Mouse (Mus musculus) limb, embryonic 12.5 days (tissue): ENCODE measurements at regions not wholly inside any gene's neighbourhood (a gene's known extent, or its start where the extent isn't known, plus 50 kb on each side); places are given as distances from the start of the nearest gene placed in this dataset.

ENCODE experiments used
- ATAC-seq: fragments of 200-750 bp; cut with Nextera tagmentation; 2 replicates; pipeline ENCODE4 v1.8.0; 2017; ENCODE audit warnings: low read depth, moderate TSS enrichment; ENCODE audit not compliant: insufficient number of reproducible peaks, insufficient read depth, low FRiP score, low TSS enrichment
- H3K27ac ChIP-seq: fragments of 300-500 bp; sonication (generic); 2 replicates; pipeline ENCODE4 v1.5.1; 2016; ENCODE audit warnings: mild to moderate bottlenecking, moderate library complexity
- H3K27me3 ChIP-seq: fragments of 300-500 bp; sonication (generic); 2 replicates; pipeline ENCODE4 v1.6.1; 2016; ENCODE audit warnings: mild to moderate bottlenecking, moderate library complexity
- H3K36me3 ChIP-seq: fragments of 300-500 bp; sonication (generic); 2 replicates; pipeline ENCODE4 v1.6.1; 2016; ENCODE audit warnings: mild to moderate bottlenecking, moderate library complexity
- H3K4me1 ChIP-seq: fragments of 300-500 bp; sonication (generic); replicated peaks from 2 replicates; pipeline ENCODE4 v1.6.1; 2016
- H3K4me2 ChIP-seq: fragments of 300-500 bp; sonication (generic); 2 replicates; pipeline ENCODE4 v1.6.1; 2016; ENCODE audit warnings: mild to moderate bottlenecking, moderate library complexity
- H3K4me3 ChIP-seq: fragments of 300-500 bp; sonication (generic); replicated peaks from 2 replicates; pipeline ENCODE4 v1.5.1; 2016; ENCODE audit warnings: mild to moderate bottlenecking
- H3K9ac ChIP-seq: fragments of 300-500 bp; sonication (generic); replicated peaks from 2 replicates; pipeline ENCODE4 v1.6.1; 2016; ENCODE audit warnings: mild to moderate bottlenecking, moderate library complexity
- H3K9me3 ChIP-seq: fragments of 300-500 bp; sonication (generic); 2 replicates; pipeline ENCODE4 v1.6.1; 2016; ENCODE audit warnings: mild to moderate bottlenecking, moderate library complexity
- WGBS: fragments of 180-500 bp; shearing (Covaris S2); methylation state at CpG from one replicate; pipeline ENCODE4 v1.1.7; 2016; 5-methylcytosine and 5-hydroxymethylcytosine counted together

- Histone ChIP-seq H3K4me3 (no peak overlapping the region), H3K4me1 (peaks cover 25% of the 10 kb centered on the region), H3K27me3 (no peaks in the 10 kb centered on the region), H3K27ac (no peak overlapping the region), H3K4me2 (0 out of 2 replicates have a peak overlapping the region, but pooled peaks have one; percentile 10), H3K36me3 (no peaks in the 10 kb centered on the region), H3K9me3 (no peaks in the 10 kb centered on the region), H3K9ac (no peak overlapping the region)
- peak; percentile 58; the same call in 1 of the 2 replicates for ATAC-seq
- 24% methylated on average over 4 of the region's 4 CpGs for WGBS
These were observed 79.7 kb upstream of the Gpc1 start for GRCm38 (mm10) chr1:92751700-92752136.

- Histone ChIP-seq H3K4me2 (no peak overlapping the region), H3K27ac (no peak overlapping the region), H3K9me3 (no peaks in the 10 kb centered on the region), H3K4me1 (peaks cover 14% of the 10 kb centered on the region), H3K36me3 (no peaks in the 10 kb centered on the region), H3K9ac (no peak overlapping the region), H3K4me3 (no peak overlapping the region), H3K27me3 (no peaks in the 10 kb centered on the region)
- no peak for ATAC-seq
- 67% methylated on average over 7 of the region's 7 CpGs for WGBS
These were observed 82.0 kb upstream of the Gpc1 start for GRCm38 (mm10) chr1:92749475-92749874.

- no peak overlapping the region for H3K4me3 ChIP-seq
- H3K27ac ChIP-seq: no peak overlapping the region
- H3K4me1 ChIP-seq: no peaks in the 10 kb centered on the region
- H3K9ac ChIP-seq: no peak overlapping the region
- H3K36me3 ChIP-seq: no peaks in the 10 kb centered on the region
- no peak for ATAC-seq
- no peaks in the 10 kb centered on the region for H3K27me3 ChIP-seq
- no peak overlapping the region for H3K4me2 ChIP-seq
- no peaks in the 10 kb centered on the region for H3K9me3 ChIP-seq
- 79% methylated on average over 5 of the region's 5 CpGs for WGBS
These were observed 86.2 kb upstream of the Gpc1 start for GRCm38 (mm10) chr1:92745284-92745683.

- no peaks in the 10 kb centered on the region for H3K4me1 ChIP-seq
- WGBS: 63% methylated on average over 9 of the region's 9 CpGs
- H3K27me3 ChIP-seq: no peaks in the 10 kb centered on the region
- H3K9me3 ChIP-seq: no peaks in the 10 kb centered on the region
- H3K4me3 ChIP-seq: no peak overlapping the region
- ATAC-seq: no peak
- H3K4me2 ChIP-seq: no peak overlapping the region
- no peak overlapping the region for H3K27ac ChIP-seq
- no peak overlapping the region for H3K9ac ChIP-seq
- no peaks in the 10 kb centered on the region for H3K36me3 ChIP-seq
These were observed 86.8 kb upstream of the Gpc1 start for GRCm38 (mm10) chr1:92744528-92745241.

GRCm38 (mm10) chr1:92742881-92743621 lies 88.4 kb upstream of the Gpc1 start:
- no peak overlapping the region for H3K9ac ChIP-seq
- no peaks in the 10 kb centered on the region for H3K36me3 ChIP-seq
- 67% methylated on average over 4 of the region's 4 CpGs for WGBS
- H3K4me1 ChIP-seq: no peaks in the 10 kb centered on the region
- no peak overlapping the region for H3K4me3 ChIP-seq
- no peaks in the 10 kb centered on the region for H3K9me3 ChIP-seq
- H3K4me2 ChIP-seq: no peak overlapping the region
- no peak overlapping the region for H3K27ac ChIP-seq
- no peak for ATAC-seq
- H3K27me3 ChIP-seq: no peaks in the 10 kb centered on the region

- no peak overlapping the region for H3K4me3 ChIP-seq
- no peak overlapping the region for H3K27ac ChIP-seq
- H3K36me3 ChIP-seq: no peaks in the 10 kb centered on the region
- peaks cover 3% of the 10 kb centered on the region; the same call in 1 of the 2 replicates for H3K27me3 ChIP-seq
- 84% methylated on average over 6 of the region's 6 CpGs for WGBS
- ATAC-seq: no peak
- H3K9ac ChIP-seq: no peak overlapping the region
- H3K9me3 ChIP-seq: no peaks in the 10 kb centered on the region
- H3K4me1 ChIP-seq: no peaks in the 10 kb centered on the region
- H3K4me2 ChIP-seq: no peak overlapping the region
These were observed 89.1 kb upstream of the Gpc1 start for GRCm38 (mm10) chr1:92742300-92742699.

- Histone ChIP-seq H3K9ac (no peak overlapping the region), H3K4me2 (no peak overlapping the region), H3K9me3 (no peaks in the 10 kb centered on the region), H3K27me3 (peaks cover 7% of the 10 kb centered on the region; the same call in 1 of the 2 replicates), H3K27ac (no peak overlapping the region), H3K36me3 (no peaks in the 10 kb centered on the region), H3K4me3 (no peak overlapping the region), H3K4me1 (no peaks in the 10 kb centered on the region; the same call in 1 of the 2 replicates)
- 87% methylated on average over 5 of the region's 5 CpGs for WGBS
- ATAC-seq: no peak
These were observed 90.4 kb upstream of the Gpc1 start for GRCm38 (mm10) chr1:92741047-92741446.

- no peaks in the 10 kb centered on the region; the same call in 1 of the 2 replicates for H3K4me1 ChIP-seq
- WGBS: 52% methylated on average over 11 of the region's 11 CpGs
- no peak overlapping the region for H3K4me2 ChIP-seq
- H3K36me3 ChIP-seq: no peaks in the 10 kb centered on the region
- no peak overlapping the region for H3K9ac ChIP-seq
- no peak overlapping the region for H3K27ac ChIP-seq
- no peak overlapping the region for H3K4me3 ChIP-seq
- ATAC-seq: no peak
- H3K27me3 ChIP-seq: peaks cover 7% of the 10 kb centered on the region; the same call in 1 of the 2 replicates
- no peaks in the 10 kb centered on the region for H3K9me3 ChIP-seq
These were observed 89.1 kb upstream of the Otos start for GRCm38 (mm10) chr1:92737600-92738197.

GRCm38 (mm10) chr1:92736411-92736810 lies 87.8 kb upstream of the Otos start:
- Histone ChIP-seq H3K9me3 (no peaks in the 10 kb centered on the region), H3K27me3 (peaks cover 7% of the 10 kb centered on the region; the same call in 1 of the 2 replicates), H3K36me3 (no peaks in the 10 kb centered on the region), H3K4me3 (no peak overlapping the region), H3K4me2 (no peak overlapping the region), H3K9ac (no peak overlapping the region), H3K4me1 (no peaks in the 10 kb centered on the region; the same call in 1 of the 2 replicates), H3K27ac (no peak overlapping the region)
- 48% methylated on average over 7 of the region's 7 CpGs for WGBS
- no peak for ATAC-seq

GRCm38 (mm10) chr1:92733732-92734131 lies 85.1 kb upstream of the Otos start:
- Histone ChIP-seq H3K36me3 (no peaks in the 10 kb centered on the region), H3K4me2 (no peak overlapping the region), H3K27ac (no peak overlapping the region), H3K4me3 (no peak overlapping the region), H3K27me3 (peaks cover 7% of the 10 kb centered on the region; the same call in 1 of the 2 replicates), H3K4me1 (no peaks in the 10 kb centered on the region; the same call in 1 of the 2 replicates), H3K9me3 (no peaks in the 10 kb centered on the region), H3K9ac (no peak overlapping the region)
- WGBS: 79% methylated on average over 8 of the region's 8 CpGs
- no peak for ATAC-seq
